ENCODE assay signal across 12 mouse cellular contexts in the genomic region with DNA sequence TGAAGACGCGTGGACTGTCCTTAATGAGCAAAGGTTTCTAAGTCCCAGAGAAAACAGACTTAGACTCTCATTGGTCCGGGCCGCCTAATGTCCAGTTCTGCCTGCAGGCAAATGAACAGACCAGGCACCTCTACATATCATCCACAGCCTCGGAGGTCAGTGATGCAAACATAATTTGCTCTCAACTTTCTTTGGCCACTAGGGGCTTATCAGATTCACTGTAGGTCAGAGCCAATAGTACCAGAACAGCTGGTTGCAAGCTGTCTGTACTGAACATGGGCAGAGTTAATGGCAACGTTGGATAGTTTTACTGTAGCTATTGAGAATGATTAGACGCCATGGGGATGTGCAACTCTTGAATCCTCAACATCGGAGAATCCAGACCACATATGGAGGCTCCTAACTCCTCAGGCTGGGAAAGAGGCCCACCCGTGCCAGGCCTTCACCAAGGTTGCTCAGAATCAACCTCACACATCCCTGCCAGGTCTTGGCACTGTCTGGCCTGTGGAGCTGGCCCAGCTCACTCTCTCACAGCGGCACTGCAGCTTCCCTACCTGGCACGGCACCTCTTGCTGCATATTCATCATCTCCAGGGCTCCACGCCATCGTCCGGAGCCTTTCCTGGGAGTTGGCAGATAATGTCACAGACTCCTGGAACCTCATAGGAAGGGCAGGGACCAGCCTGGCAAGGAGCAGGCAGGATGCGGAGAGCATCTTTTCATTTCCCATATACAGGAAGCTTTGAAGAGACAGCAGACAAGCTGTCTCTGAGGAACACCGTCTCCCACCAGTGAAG.
DNase-seq lines count a peak whose midpoint lies in the region; ATAC-seq lines count a peak whose summit lies in the region.
"Had no signal": no experiment of that assay in that cellular context is flagged by ENCODE, and none has a peak within 500 bp of the region (broad histone marks: within the 10 kb centered on the region; RNA-seq: fewer than 3 reads in every experiment).

No protein-coding gene starts in this region.

- no peak for ATAC-seq in embryonic facial prominence, embryonic 11.5 days (replicated peaks; ENCODE audit: insufficient number of reproducible peaks, low FRiP score, low TSS enrichment, low read depth)
- ATAC-seq in megakaryocyte, adult 5-6 weeks (ENCODE audit: poor library complexity, severe bottlenecking): no peak

- WGBS in embryonic facial prominence, embryonic 11.5 days: 86% methylated on average over 16 of the region's 16 CpGs
- WGBS in embryonic facial prominence, embryonic 10.5 days: 88% methylated on average over 16 of the region's 16 CpGs

- H3K4me2 ChIP-seq in embryonic facial prominence, embryonic 11.5 days (ENCODE audit: low read depth, low read length): no peak overlapping the region
- H3K4me2 ChIP-seq: hindbrain, embryonic 13.5 days; liver, embryonic 13.5 days had no signal

- H3K9ac ChIP-seq in embryonic facial prominence, embryonic 11.5 days (replicated peaks; ENCODE audit: low read length): no peak overlapping the region
- H3K9ac ChIP-seq: hindbrain, embryonic 13.5 days; liver, embryonic 13.5 days had no signal

- no peaks in the 10 kb centered on the region for H3K36me3 ChIP-seq in embryonic facial prominence, embryonic 11.5 days (replicated peaks; ENCODE audit: control insufficient read depth, insufficient read depth, low read depth, low read length)
- no peaks in the 10 kb centered on the region for H3K36me3 ChIP-seq in embryonic facial prominence, embryonic 10.5 days (replicated peaks)
- H3K36me3 ChIP-seq in megakaryocyte, embryonic 14.5 days (replicated peaks; ENCODE audit: low read length): no peaks in the 10 kb centered on the region
- H3K36me3 ChIP-seq: hindbrain, embryonic 13.5 days; liver, embryonic 13.5 days had no signal

- no peaks in the 10 kb centered on the region for H3K9me3 ChIP-seq in embryonic facial prominence, embryonic 11.5 days (replicated peaks; ENCODE audit: control insufficient read depth, low read length)
- no peaks in the 10 kb centered on the region for H3K9me3 ChIP-seq in embryonic facial prominence, embryonic 10.5 days
- H3K9me3 ChIP-seq in megakaryocyte, embryonic 14.5 days: peaks cover 18% of the 10 kb centered on the region
- H3K9me3 ChIP-seq: hindbrain, embryonic 13.5 days; liver, embryonic 13.5 days had no signal

- no peaks in the 10 kb centered on the region for H3K27me3 ChIP-seq in embryonic facial prominence, embryonic 11.5 days (ENCODE audit: control insufficient read depth, insufficient read depth, low read length)
- no peaks in the 10 kb centered on the region; the same call in 1 of the 2 replicates for H3K27me3 ChIP-seq in embryonic facial prominence, embryonic 10.5 days (replicated peaks; ENCODE audit: low read depth, poor library complexity, severe bottlenecking)
- no peaks in the 10 kb centered on the region for H3K27me3 ChIP-seq in megakaryocyte, embryonic 14.5 days (replicated peaks)
- H3K27me3 ChIP-seq: hindbrain, embryonic 13.5 days; liver, embryonic 13.5 days had no signal

- peak; percentile 19 for DNase-seq in embryonic facial prominence, embryonic 11.5 days (ENCODE audit: low spot score)
- DNase-seq in embryonic facial prominence, embryonic 10.5 days (ENCODE audit: low spot score): no peak
- DNase-seq in left cerebral cortex, postnatal 4 days: peak; percentile 89
- DNase-seq in right cerebral cortex, postnatal 4 days: peak; percentile 6
- no peak for DNase-seq in thymus, postnatal 25 days
- DNase-seq in kidney, postnatal 25 days: no peak
- DNase-seq: liver, embryonic 13.5 days; midbrain, embryonic 14.5 days had no signal

- intact Hi-C loops in left cerebral cortex, postnatal 4 days (cut with DNase I): no loop called here

- no peak overlapping the region for H3K27ac ChIP-seq in embryonic facial prominence, embryonic 11.5 days (replicated peaks; ENCODE audit: low read depth, low read length)
- H3K27ac ChIP-seq in embryonic facial prominence, embryonic 10.5 days (replicated peaks): no peak overlapping the region
- H3K27ac ChIP-seq: hindbrain, embryonic 13.5 days; liver, embryonic 13.5 days had no signal

- no peak overlapping the region for H3K4me3 ChIP-seq in embryonic facial prominence, embryonic 11.5 days (ENCODE audit: low read depth, low read length)
- H3K4me3 ChIP-seq in embryonic facial prominence, embryonic 10.5 days: no peak overlapping the region
- peak overlapping the region; percentile 59 for H3K4me3 ChIP-seq in megakaryocyte, embryonic 14.5 days (replicated peaks)
- H3K4me3 ChIP-seq: erythroblast, embryonic 14.5 days; hindbrain, embryonic 13.5 days; liver, embryonic 13.5 days had no signal

- no peaks in the 10 kb centered on the region for H3K4me1 ChIP-seq in embryonic facial prominence, embryonic 11.5 days (ENCODE audit: control insufficient read depth, insufficient read depth, low read length)
- H3K4me1 ChIP-seq in embryonic facial prominence, embryonic 10.5 days: 0 out of 2 replicates have a peak, but pooled peaks cover 2% of the 10 kb centered on the region
- no peaks in the 10 kb centered on the region for H3K4me1 ChIP-seq in megakaryocyte, embryonic 14.5 days
- H3K4me1 ChIP-seq: liver, embryonic 13.5 days had no signal

Comparison
In these comparisons a context has a peak if more than half of its experiments do, and no peak if none do; other contexts are left out.
1. DNase-seq: peak in embryonic facial prominence, embryonic 11.5 days (single experiment), left cerebral cortex, postnatal 4 days (single experiment) and right cerebral cortex, postnatal 4 days (single experiment); none in embryonic facial prominence, embryonic 10.5 days (single experiment), thymus, postnatal 25 days (single experiment) and kidney, postnatal 25 days (0 of 2).